ENCODE assay signal across 7 mouse cellular contexts in the genomic region with DNA sequence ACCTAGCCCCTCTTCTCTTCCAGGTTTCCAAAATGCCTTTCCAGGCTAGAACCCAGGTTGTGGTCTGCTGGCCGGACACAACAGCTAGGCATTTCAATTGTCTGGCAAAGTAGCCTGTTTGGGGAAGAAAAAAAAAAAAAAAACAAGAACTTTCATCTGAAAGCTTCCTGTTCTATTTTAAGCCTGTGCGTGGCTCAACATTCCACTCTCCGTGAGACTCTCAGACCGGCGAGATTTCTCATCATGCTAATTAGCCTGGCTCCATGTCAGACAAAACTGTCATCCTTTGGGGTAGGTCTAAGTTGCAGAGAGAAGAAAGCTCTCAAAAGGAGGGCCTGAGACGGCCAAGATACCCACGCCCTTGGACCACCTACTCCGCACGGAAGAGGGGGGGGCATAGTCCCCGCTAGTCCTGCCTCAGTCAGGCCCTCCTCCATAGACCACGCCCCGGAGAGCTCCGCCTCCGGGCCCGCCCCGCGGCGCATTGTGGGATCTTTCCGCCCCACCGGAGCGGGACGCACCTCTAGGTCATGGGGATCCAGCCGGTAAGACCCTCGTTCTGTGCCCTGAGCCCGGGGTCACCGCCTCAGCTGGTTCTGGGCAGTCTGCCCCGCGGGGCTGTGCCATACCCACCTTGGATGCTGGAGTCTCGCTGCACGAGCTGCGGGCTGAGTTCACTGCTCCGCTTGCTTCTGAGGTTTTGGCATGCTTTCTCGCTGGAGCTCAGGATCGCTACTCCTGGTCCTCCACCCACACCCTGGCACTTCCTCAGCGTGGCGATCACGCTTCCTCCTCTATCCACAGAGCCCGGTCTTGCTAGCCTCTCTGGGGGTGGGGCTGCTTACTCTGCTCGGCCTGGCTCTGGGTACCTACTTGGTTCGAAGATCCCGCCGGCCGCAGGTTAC. TPM values are rescaled to one million over a fixed set of nuclear protein-coding genes. Genes with fewer than 3 reads are reported as not detected.
DNase-seq lines count a peak whose midpoint lies in the region; ATAC-seq and TF ChIP-seq lines count a peak whose summit lies in the region.

A gene (plus strand): TSS at position 51 of the 905 bp plus-strand sequence.

- no peaks in the 10 kb centered on the region for H3K27me3 ChIP-seq in embryonic facial prominence, embryonic 11.5 days (ENCODE audit: control insufficient read depth, insufficient read depth, low read length)
- no peaks in the 10 kb centered on the region for H3K27me3 ChIP-seq in intestine, postnatal 0 days (replicated peaks; ENCODE audit: control insufficient read depth, insufficient read depth, low read length)
- H3K27me3 ChIP-seq in midbrain, embryonic 11.5 days (ENCODE audit: control insufficient read depth, insufficient read depth, low read length), result no peaks in the 10 kb centered on the region
- no peaks in the 10 kb centered on the region for H3K27me3 ChIP-seq in small intestine, adult 2 months (ENCODE audit: control insufficient read depth, insufficient read depth, low read length)

- H3K9ac ChIP-seq in embryonic facial prominence, embryonic 11.5 days (replicated peaks; ENCODE audit: low read length), result peak within 1 kb of the TSS; percentile 75
- peak within 1 kb of the TSS; percentile 62 for H3K9ac ChIP-seq in intestine, postnatal 0 days (ENCODE audit: low read depth, low read length)
- peak within 1 kb of the TSS; percentile 76 for H3K9ac ChIP-seq in midbrain, embryonic 11.5 days (ENCODE audit: low read length)

- peak; percentile 88 for DNase-seq in adrenal gland, postnatal 10 days
- peak; percentile 91 for DNase-seq in embryonic facial prominence, embryonic 11.5 days (ENCODE audit: low spot score)
- no peak for DNase-seq in gonadal fat pad, adult 2 months (ENCODE audit: low read depth)
- peak; percentile 66 for DNase-seq in left cerebral cortex, postnatal 4 days
- DNase-seq in midbrain, embryonic 11.5 days (ENCODE audit: low spot score, missing footprints), result peak; percentile 98

- H3K27ac ChIP-seq in embryonic facial prominence, embryonic 11.5 days (replicated peaks; ENCODE audit: low read depth, low read length), result 0 out of 2 replicates have a peak within 1 kb of the TSS, but pooled peaks have one; percentile 23
- peak within 1 kb of the TSS; percentile 35; the same call in 1 of the 2 replicates for H3K27ac ChIP-seq in intestine, postnatal 0 days (ENCODE audit: low read depth, low read length)
- no peak within 1 kb of the TSS for H3K27ac ChIP-seq in midbrain, embryonic 11.5 days (ENCODE audit: low read depth, low read length)
- H3K27ac ChIP-seq in small intestine, adult 2 months (ENCODE audit: insufficient read depth, low read depth, low read length), result peak within 1 kb of the TSS; percentile 4; the same call in 1 of the 2 replicates

- intact Hi-C loops in left cerebral cortex, postnatal 4 days (cut with DNase I), result no loop called here

- TF ChIP-seq POLR2A in small intestine, adult 2 months (IDR thresholded peaks at IDR 0.05; ENCODE audit: low read depth, low read length), result no peak; the same call in 1 of the 2 replicates

- no peaks in the 10 kb centered on the region for H3K4me1 ChIP-seq in embryonic facial prominence, embryonic 11.5 days (ENCODE audit: control insufficient read depth, insufficient read depth, low read length)
- H3K4me1 ChIP-seq in intestine, postnatal 0 days (replicated peaks; ENCODE audit: control insufficient read depth, insufficient read depth, low read length), result no peaks in the 10 kb centered on the region; the same call in 1 of the 2 replicates
- peaks cover 6% of the 10 kb centered on the region for H3K4me1 ChIP-seq in midbrain, embryonic 11.5 days (ENCODE audit: control insufficient read depth, insufficient read depth, low read length)
- peaks cover 3% of the 10 kb centered on the region; the same call in 1 of the 2 replicates for H3K4me1 ChIP-seq in small intestine, adult 2 months (ENCODE audit: control insufficient read depth, insufficient read depth, insufficient read length, low read length)

- H3K4me3 ChIP-seq in embryonic facial prominence, embryonic 11.5 days (ENCODE audit: low read depth, low read length), result peak within 1 kb of the TSS; percentile 81
- H3K4me3 ChIP-seq in intestine, postnatal 0 days (ENCODE audit: low read depth, low read length), result peak within 1 kb of the TSS; percentile 86
- peak within 1 kb of the TSS; percentile 82 for H3K4me3 ChIP-seq in midbrain, embryonic 11.5 days (ENCODE audit: low read depth, low read length)
- H3K4me3 ChIP-seq in small intestine, adult 2 months (ENCODE audit: low read depth, low read length), result peak within 1 kb of the TSS; percentile 87

- 0 out of 2 replicates have a peak, but pooled peaks cover 1% of the 10 kb centered on the region for H3K36me3 ChIP-seq in embryonic facial prominence, embryonic 11.5 days (replicated peaks; ENCODE audit: control insufficient read depth, insufficient read depth, low read depth, low read length)
- peaks cover 15% of the 10 kb centered on the region for H3K36me3 ChIP-seq in intestine, postnatal 0 days (ENCODE audit: control insufficient read depth, insufficient read depth)
- peaks cover under 1% of the 10 kb centered on the region; the same call in 1 of the 2 replicates for H3K36me3 ChIP-seq in midbrain, embryonic 11.5 days (ENCODE audit: control insufficient read depth, insufficient read depth, low read length)
- H3K36me3 ChIP-seq in small intestine, adult 2 months (ENCODE audit: control insufficient read depth, insufficient read depth, low read length), result peaks cover 4% of the 10 kb centered on the region; the same call in 1 of the 2 replicates

- peak; percentile 10; the same call in 1 of the 2 replicates for TF ChIP-seq CTCF in intestine, postnatal 0 days (IDR thresholded peaks at IDR 0.05; ENCODE audit: low read depth)
- TF ChIP-seq CTCF in small intestine, adult 2 months (IDR thresholded peaks at IDR 0.05; ENCODE audit: extremely low read depth, insufficient read length, insufficient replicate concordance, low read depth, low read length), result no peak

- peak; percentile 97 for ATAC-seq in embryonic facial prominence, embryonic 11.5 days (replicated peaks; ENCODE audit: insufficient number of reproducible peaks, low FRiP score, low TSS enrichment, low read depth)
- peak; percentile 91 for ATAC-seq in intestine, postnatal 0 days
- ATAC-seq in midbrain, embryonic 11.5 days (ENCODE audit: low FRiP score), result peak; percentile 99

- WGBS in embryonic facial prominence, embryonic 11.5 days, result 2% methylated on average over 43 of the region's 43 CpGs
- under 1% methylated on average over 43 of the region's 43 CpGs for WGBS in intestine, postnatal 0 days
- WGBS in midbrain, embryonic 11.5 days, result 2% methylated on average over 40 of the region's 43 CpGs
- under 1% methylated on average over 43 of the region's 43 CpGs for WGBS in small intestine, adult 2 months

- H3K9me3 ChIP-seq in embryonic facial prominence, embryonic 11.5 days (replicated peaks; ENCODE audit: control insufficient read depth, low read length), result no peaks in the 10 kb centered on the region
- H3K9me3 ChIP-seq in intestine, postnatal 0 days (ENCODE audit: control insufficient read depth), result no peaks in the 10 kb centered on the region
- no peaks in the 10 kb centered on the region for H3K9me3 ChIP-seq in midbrain, embryonic 11.5 days (ENCODE audit: control insufficient read depth, low read length)

- H3K4me2 ChIP-seq in embryonic facial prominence, embryonic 11.5 days (ENCODE audit: low read depth, low read length), result peak within 1 kb of the TSS; percentile 80
- peak within 1 kb of the TSS; percentile 97 for H3K4me2 ChIP-seq in intestine, postnatal 0 days (replicated peaks; ENCODE audit: low read depth)
- H3K4me2 ChIP-seq in midbrain, embryonic 11.5 days, result peak within 1 kb of the TSS; percentile 92

RNA-seq across cellular contexts. Expression of the gene that starts here (rescaled TPM):
- total RNA-seq in adrenal gland, postnatal 10 days (2021), result 10 to 100 TPM; 21.0 to 33.0 TPM
- 25.0 and 32.2 TPM in 2 replicates for polyA plus RNA-seq in embryonic facial prominence, embryonic 11.5 days (2014; fragmentation: Nextera tagmentation; extraction: Ambion mirVana)
- 43.0 and 52.5 TPM in 2 replicates for polyA plus RNA-seq in gonadal fat pad, adult 2 months (2012; rRNA removed)
- 9.4 and 10.1 TPM in 2 replicates for polyA plus RNA-seq in intestine, postnatal 0 days (2015; fragmentation: Nextera tagmentation; extraction: Ambion mirVana)
- 10 to 100 TPM; 13.1 to 18.5 TPM for total RNA-seq in left cerebral cortex, postnatal 4 days (2021)
- polyA plus RNA-seq in midbrain, embryonic 11.5 days (2014; fragmentation: Nextera tagmentation; extraction: Ambion mirVana), result 17.5 and 19.3 TPM in 2 replicates
- polyA plus RNA-seq in small intestine, adult 2 months (2012; rRNA removed), result 11.8 and 17.8 TPM in 2 replicates
